Mouse (Mus musculus) bone marrow macrophage, adult 2 months (primary cell): Measurements from ENCODE around the gene 1700113H08Rik. TPM values are rescaled to one million over a fixed set of nuclear protein-coding genes. Genes with fewer than 3 reads are reported as not detected.

Experiments used
- H3K27ac ChIP-seq: 2 replicates; pipeline ENCODE4 v1.5.1; 2012; ENCODE audit warnings: low read depth, low read length; ENCODE audit not compliant: insufficient read depth
- H3K4me1 ChIP-seq: 2 replicates; pipeline ENCODE4 v1.6.1; 2012; ENCODE audit warnings: low read length; ENCODE audit not compliant: control insufficient read depth, insufficient read depth
- H3K4me3 ChIP-seq: 2 replicates; pipeline ENCODE4 v1.5.1; 2012; ENCODE audit warnings: mild to moderate bottlenecking, low read length, moderate library complexity; ENCODE audit not compliant: insufficient read depth
- CTCF ChIP-seq: IDR thresholded peaks from 2 replicates; pipeline ENCODE4 v1.5.1; 2012; ENCODE audit warnings: low read depth, mild to moderate bottlenecking, low read length, moderate library complexity
- POLR2A ChIP-seq: IDR thresholded peaks from 2 replicates; pipeline ENCODE4 v1.6.1; 2012; ENCODE audit warnings: mild to moderate bottlenecking, low read depth, low read length, borderline replicate concordance
- polyA plus RNA-seq: library from polyadenylated mRNA; stranded (reverse); fragments of >200 nt; gene quantifications from 2 replicates; pipeline ENCODE4 v1.2.4, GENCODE M21; 2012; ENCODE audit not compliant: missing spikeins, insufficient read depth, insufficient read length

The 1700113H08Rik gene
- polyA plus RNA-seq, 1 experiment = not detected

DNA sequence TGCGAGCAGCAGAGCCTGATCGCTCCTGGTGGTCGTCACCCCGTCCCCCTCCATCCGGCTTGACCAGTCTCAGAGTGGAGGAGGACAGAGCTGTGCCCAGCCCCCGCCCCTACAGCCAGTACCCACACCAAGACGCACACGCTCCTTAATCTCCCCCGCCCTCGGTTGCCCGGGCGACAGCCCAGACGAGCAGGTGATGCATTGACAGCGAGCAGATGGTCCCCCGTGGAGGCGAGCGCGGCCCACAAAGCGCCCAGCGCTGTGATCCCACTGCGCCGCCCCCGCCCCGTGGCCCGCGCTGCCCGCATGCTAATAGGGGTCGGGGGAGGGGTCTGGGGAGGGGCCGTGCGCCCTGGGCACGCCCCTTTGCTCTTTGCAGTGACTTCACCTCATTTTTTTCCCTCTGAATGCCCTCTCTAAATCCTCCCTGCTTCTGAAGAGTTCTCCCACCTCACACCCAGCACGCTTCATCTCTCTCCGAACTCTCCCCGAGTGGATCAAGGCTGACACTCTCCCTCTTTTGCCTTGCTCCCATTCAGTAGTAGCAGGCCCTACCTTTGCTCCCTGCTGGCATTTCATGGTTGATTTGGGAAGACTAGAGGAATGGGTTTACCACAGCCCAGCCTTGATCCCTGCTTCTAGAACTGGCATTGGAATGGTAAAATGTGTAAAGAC, 543 bp downstream of the 1700113H08Rik start:
- TF ChIP-seq POLR2A (no peak), CTCF (no peak)
- Histone ChIP-seq H3K4me1 (no peaks in the 10 kb centered on the region), H3K4me3 (no peak overlapping the region), H3K27ac (no peak overlapping the region)

DNA sequence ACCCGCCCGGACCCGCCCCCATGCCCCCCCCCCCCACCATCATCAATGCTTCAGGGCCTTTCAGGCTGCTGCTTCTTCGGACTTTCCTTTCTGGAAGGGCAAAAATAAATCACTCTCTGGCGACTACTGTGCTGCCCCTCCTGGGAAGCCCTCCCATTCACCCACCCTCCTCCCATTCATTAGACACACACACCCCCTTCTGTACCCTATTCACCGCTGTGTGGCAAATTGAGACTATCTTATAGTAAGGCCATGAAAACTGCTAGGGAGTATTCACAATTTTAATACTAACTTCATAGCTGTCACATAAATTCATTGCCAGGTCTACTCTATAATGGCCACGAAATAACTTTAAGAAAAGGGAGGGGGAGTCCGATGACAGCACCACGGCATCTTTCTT, 1.1 kb downstream of the 1700113H08Rik start:
- TF ChIP-seq POLR2A = no peak
- TF ChIP-seq CTCF = no peak
- Histone ChIP-seq H3K4me1 (no peaks in the 10 kb centered on the region), H3K27ac (no peak overlapping the region), H3K4me3 (no peak overlapping the region)

DNA sequence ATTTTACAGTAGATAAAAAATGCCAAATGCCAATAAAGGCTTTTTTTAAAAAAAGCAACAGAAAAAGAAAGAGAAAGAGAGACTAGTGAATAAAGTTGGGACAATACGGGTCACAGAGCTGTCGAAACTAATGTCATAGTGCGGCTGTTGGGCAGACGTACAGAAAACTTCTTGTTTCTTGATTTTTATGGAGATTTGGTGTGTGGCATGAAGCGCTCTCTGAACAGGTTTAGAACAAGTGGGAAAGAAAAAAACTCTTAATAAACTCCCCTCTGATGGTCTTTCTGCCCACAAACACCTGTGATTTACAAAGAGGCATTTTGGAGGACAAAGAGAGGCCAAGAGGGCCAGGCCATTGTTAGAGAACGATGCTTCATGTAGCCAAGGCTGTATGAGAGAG, 1.6 kb downstream of the 1700113H08Rik start:
- TF ChIP-seq POLR2A (no peak), CTCF (no peak)
- Histone ChIP-seq H3K4me3 (no peak overlapping the region), H3K4me1 (no peaks in the 10 kb centered on the region), H3K27ac (no peak overlapping the region)

DNA sequence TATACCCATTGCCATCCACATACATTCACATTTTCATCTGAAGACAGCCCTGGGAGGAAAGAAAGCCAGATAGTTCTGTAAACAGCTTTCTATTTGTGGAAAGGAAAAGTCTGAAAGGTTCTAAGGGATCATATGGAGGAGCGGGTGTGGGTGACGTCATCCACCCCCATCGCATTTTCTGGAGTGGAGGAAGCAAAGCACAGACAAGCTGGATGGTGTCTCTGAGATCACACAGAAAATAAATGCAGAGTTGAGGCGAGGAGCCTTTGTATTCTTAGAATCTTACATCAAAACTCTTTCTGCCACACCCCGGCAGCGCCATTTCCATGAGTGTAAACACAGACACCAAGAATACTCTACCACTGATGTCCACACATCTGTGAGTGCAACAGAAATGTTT, 26.4 kb downstream of the 1700113H08Rik start:
- H3K4me3 ChIP-seq = no peak overlapping the region
- H3K27ac ChIP-seq = no peak overlapping the region
- TF ChIP-seq CTCF (no peak), POLR2A (no peak)
- no peaks in the 10 kb centered on the region for H3K4me1 ChIP-seq

DNA sequence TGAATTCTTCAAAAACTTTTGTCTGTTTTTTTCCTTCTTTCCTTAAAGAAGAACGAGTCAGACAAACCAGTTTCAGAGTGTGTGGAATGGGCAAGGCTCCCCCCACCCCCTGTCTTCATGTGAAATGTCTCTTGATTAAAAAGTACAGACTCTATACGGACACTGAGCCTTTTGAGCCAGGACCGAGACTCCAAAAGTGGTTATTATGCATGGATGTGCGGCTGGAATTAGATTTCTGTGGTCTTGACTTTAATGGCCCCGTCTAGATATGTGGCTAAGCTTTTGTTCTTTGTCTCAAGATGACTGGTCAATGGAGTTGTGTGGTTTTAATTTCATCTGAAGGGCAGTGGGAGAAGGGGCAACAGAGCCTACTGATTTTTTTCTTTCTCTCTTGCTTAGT, 29.8 kb downstream of the 1700113H08Rik start:
- Histone ChIP-seq H3K27ac (no peak overlapping the region), H3K4me1 (no peaks in the 10 kb centered on the region), H3K4me3 (no peak overlapping the region)
- TF ChIP-seq POLR2A (no peak), CTCF (no peak)

DNA sequence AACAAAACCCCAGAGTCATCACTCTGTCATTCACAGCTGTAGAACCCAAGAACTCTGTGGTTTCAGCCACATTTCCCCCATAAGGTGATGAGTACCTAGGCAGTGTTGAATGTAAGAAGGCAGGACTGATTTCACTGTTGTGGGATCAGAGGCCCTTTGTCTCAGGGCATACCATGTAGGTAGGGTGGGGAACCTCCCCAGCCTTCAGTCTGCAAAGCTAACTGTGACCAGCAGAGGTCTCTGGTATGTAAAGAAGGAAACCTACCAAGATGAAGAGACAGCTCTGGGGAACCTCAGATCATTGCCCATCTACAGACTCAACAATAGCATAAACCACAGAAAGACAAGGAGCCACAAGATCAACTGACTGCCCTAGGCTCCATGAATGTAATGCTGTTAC, 36.4 kb downstream of the 1700113H08Rik start:
- no peak overlapping the region for H3K4me3 ChIP-seq
- no peaks in the 10 kb centered on the region for H3K4me1 ChIP-seq
- H3K27ac ChIP-seq = no peak overlapping the region
- TF ChIP-seq POLR2A = no peak
- TF ChIP-seq CTCF = no peak

DNA sequence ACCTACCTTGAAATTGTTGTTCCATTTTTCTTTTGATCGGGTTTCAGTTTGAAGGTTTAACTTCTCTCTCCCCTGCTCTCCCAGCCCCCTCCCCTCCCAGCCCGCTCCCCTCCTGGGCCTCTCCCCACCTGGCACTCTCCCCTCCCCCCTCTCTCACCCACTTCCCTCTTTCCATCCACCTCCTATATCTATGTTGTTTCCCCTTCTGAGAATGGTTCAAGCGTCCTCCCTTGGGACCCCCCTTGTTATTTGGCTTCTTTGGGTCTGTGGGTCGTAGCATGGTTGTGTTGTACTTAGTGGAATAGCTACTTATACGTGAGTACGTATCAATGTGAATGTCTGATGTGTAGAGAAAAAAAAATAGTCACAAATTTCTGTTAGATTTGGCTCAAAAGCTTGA, 40.9 kb downstream of the 1700113H08Rik start:
- Histone ChIP-seq H3K4me3 (no peak overlapping the region), H3K4me1 (no peaks in the 10 kb centered on the region), H3K27ac (no peak overlapping the region)
- TF ChIP-seq CTCF = no peak
- no peak for TF ChIP-seq POLR2A

DNA sequence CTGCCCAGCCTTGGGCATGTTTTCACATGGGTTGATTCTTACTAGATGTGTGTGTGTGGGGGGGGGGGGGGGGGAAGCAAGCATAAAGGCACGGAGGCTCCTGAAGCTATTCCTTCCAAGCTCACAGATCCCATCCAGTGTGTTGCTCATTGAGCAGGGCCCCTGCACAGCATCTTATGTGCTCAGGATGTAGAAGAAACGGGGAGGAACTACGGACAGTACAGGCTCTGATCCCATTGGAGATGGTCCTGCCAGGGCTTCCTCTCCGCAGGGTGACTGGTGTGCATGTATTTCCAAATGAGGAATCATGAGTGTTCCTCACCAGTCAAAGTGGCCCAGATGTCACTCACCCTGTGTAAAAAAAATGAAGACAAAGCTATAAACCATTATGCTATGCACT, 42.8 kb downstream of the 1700113H08Rik start:
- no peak overlapping the region for H3K4me3 ChIP-seq
- no peak overlapping the region for H3K27ac ChIP-seq
- H3K4me1 ChIP-seq = no peaks in the 10 kb centered on the region
- TF ChIP-seq CTCF (no peak), POLR2A (no peak)

DNA sequence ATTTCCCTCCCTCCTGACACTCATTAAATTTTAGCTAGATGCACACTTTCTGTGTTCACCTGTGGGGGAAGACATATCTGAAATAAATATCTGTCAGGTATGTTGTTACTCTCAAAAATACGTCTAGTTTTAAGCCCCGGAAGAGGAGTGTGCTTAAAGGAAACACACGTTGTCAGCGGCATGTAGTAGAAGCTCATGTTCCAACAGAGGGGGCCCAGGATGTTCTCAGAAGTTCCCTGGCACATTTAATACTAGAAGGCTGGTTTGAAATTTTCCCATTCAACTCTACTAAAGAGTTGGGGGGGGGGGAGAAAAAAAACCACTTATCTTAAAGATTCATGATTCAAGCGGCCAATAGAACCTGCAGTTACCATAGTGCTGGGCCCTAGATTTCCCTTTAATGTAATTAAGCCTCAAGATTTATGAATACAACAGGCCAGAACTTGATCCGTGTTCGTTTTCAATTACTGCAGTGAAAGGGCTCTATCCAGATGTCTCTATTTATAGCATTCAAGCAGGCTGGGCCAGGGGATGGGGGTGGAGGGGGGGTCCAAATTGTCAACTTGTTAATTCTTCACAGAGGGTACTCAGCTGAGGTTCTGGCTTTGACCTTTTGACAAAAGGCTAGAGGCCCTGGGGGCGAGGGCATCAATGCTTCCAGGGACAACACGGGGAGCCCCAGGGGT, 43.6 kb downstream of the 1700113H08Rik start:
- H3K4me1 ChIP-seq = no peaks in the 10 kb centered on the region

DNA sequence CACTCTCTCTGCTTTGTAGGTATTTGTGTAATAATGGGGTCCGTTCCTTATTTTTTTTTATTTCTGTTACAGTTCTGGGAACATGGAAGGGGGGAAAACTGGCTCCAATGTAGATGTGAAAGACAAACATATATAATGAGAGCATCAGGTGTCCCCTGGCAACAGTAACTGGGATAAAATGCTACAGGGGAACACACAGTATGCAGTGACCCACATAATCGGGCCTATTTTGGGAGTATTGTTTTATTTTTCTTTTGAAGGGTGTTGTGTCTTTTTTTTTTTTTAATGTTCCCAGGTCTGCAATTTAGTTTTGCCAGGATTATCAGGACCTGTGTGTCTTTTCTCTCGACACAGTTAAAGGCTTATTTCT, 44.1 kb downstream of the 1700113H08Rik start:
- TF ChIP-seq CTCF = no peak
- TF ChIP-seq POLR2A = no peak
- no peak overlapping the region for H3K4me3 ChIP-seq
- no peak overlapping the region for H3K27ac ChIP-seq
- no peaks in the 10 kb centered on the region for H3K4me1 ChIP-seq

More for the DNA sequence above, 43.6 kb downstream of the 1700113H08Rik start:
- no peak overlapping the region for H3K4me3 ChIP-seq
- H3K27ac ChIP-seq = no peak overlapping the region
- TF ChIP-seq CTCF = no peak
- TF ChIP-seq POLR2A = no peak
